Mouse (Mus musculus) lung, adult 2 months (tissue): ENCODE measurements around the gene Slc4a7. TPM values are rescaled to one million over a fixed set of nuclear protein-coding genes. Genes with fewer than 3 reads are reported as not detected.

Experiments used
- DNase-seq: peaks from one replicate; pipeline ENCODE4 v3.0.0; 2022
- H3K4me1 ChIP-seq: fragments of 200-500 bp; 2 replicates; pipeline ENCODE4 v1.6.1; 2011; ENCODE audit warnings: low read length; ENCODE audit not compliant: control insufficient read depth, insufficient read depth
- H3K4me3 ChIP-seq: fragments of 200-500 bp; replicated peaks from 2 replicates; pipeline ENCODE3; 2011; ENCODE audit warnings: low read depth, mild to moderate bottlenecking, control low read depth, low read length; ENCODE audit errors: extremely low read depth
- CTCF ChIP-seq: fragments of 200-500 bp; IDR thresholded peaks from 2 replicates; pipeline ENCODE4 v1.5.1; 2011; ENCODE audit warnings: mild to moderate bottlenecking, low read length, control low read depth; ENCODE audit not compliant: insufficient read depth
- POLR2A ChIP-seq: fragments of 200-500 bp; IDR thresholded peaks from 2 replicates; pipeline ENCODE4 v1.6.1; 2011; ENCODE audit warnings: low read depth, mild to moderate bottlenecking, control low read depth, low read length, borderline replicate concordance; ENCODE audit errors: extremely low read depth
- WGBS: fragments of 180-500 bp; shearing (Covaris S2); methylation state at CpG from one replicate; pipeline ENCODE4 v1.1.7; 2018; 5-methylcytosine and 5-hydroxymethylcytosine counted together
- polyA plus RNA-seq: library from polyadenylated mRNA; depleted of rRNA; stranded (reverse); fragments of >200 nt; gene quantifications from 2 replicates; pipeline ENCODE4 v1.2.3, GENCODE M21; 2012; rRNA removed

The Slc4a7 gene
- 2.8 and 4.3 TPM in 2 replicates for polyA plus RNA-seq

- WGBS, result 79% methylated on average over 5 of the region's 5 CpGs
- no peak for DNase-seq
- Histone ChIP-seq H3K4me3 (peak within 1 kb of the TSS; percentile 63), H3K4me1 (peaks cover 2% of the 10 kb centered on the region; the same call in 1 of the 2 replicates)
- no peak for TF ChIP-seq POLR2A
- TF ChIP-seq CTCF, result no peak
These were observed at the start of gene Slc4a7 for GRCm38 (mm10) chr14:14701710-14702329. Slc4a7 (plus strand) TSS chr14:14702279.

- H3K4me1 ChIP-seq, result no peaks in the 10 kb centered on the region
- no peak overlapping the region for H3K4me3 ChIP-seq
- DNase-seq, result no peak
- TF ChIP-seq CTCF (no peak), POLR2A (no peak)
- WGBS, result 91% methylated on average over 1 of the region's 1 CpGs
These were observed 31.5 kb upstream of the Slc4a7 start for GRCm38 (mm10) chr14:14670597-14670996.

DNA sequence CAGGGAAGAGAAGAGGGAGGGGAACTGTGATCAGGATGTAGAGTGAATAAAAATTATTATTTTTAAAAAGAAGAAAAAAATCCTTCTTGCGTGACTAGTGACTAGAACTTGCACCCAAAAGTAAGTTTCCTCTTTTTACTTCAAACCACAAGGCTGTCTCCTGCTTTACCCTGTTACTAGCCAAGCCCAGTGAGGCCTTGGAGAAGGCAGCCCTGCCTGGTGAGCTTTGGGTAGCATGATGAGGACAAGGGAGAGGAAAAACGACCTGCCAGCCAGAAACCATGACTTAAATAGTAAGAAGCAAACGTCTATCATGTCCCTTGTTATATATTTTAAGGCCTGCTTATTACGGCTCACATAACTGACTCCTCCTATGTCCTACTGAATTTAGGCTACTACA lies 20.5 kb upstream of the Slc4a7 start:
- H3K4me3 ChIP-seq, result no peak overlapping the region
- peaks cover 3% of the 10 kb centered on the region; the same call in 1 of the 2 replicates for H3K4me1 ChIP-seq
- WGBS, result 63% methylated on average over 4 of the region's 4 CpGs
- TF ChIP-seq CTCF, result no peak
- no peak for TF ChIP-seq POLR2A
- no peak for DNase-seq

GRCm38 (mm10) chr14:14684771-14685170 lies 17.3 kb upstream of the Slc4a7 start:
- DNase-seq, result no peak
- Histone ChIP-seq H3K4me1 (peaks cover 3% of the 10 kb centered on the region; the same call in 1 of the 2 replicates), H3K4me3 (no peak overlapping the region)
- WGBS, result 60% methylated on average over 4 of the region's 4 CpGs
- TF ChIP-seq CTCF, result no peak
- no peak for TF ChIP-seq POLR2A

GRCm38 (mm10) chr14:14686101-14686551 lies 16.0 kb upstream of the Slc4a7 start:
- Histone ChIP-seq H3K4me3 (no peak overlapping the region), H3K4me1 (peaks cover 3% of the 10 kb centered on the region; the same call in 1 of the 2 replicates)
- WGBS, result 25% methylated on average over 7 of the region's 7 CpGs
- DNase-seq, result no peak
- no peak for TF ChIP-seq POLR2A
- no peak for TF ChIP-seq CTCF

- WGBS, result 59% methylated on average over 7 of the region's 7 CpGs
- peaks cover 3% of the 10 kb centered on the region; the same call in 1 of the 2 replicates for H3K4me1 ChIP-seq
- H3K4me3 ChIP-seq, result no peak overlapping the region
- no peak for TF ChIP-seq POLR2A
- TF ChIP-seq CTCF, result no peak
- DNase-seq, result no peak
These were observed 14.7 kb upstream of the Slc4a7 start for GRCm38 (mm10) chr14:14687258-14687890.

DNA sequence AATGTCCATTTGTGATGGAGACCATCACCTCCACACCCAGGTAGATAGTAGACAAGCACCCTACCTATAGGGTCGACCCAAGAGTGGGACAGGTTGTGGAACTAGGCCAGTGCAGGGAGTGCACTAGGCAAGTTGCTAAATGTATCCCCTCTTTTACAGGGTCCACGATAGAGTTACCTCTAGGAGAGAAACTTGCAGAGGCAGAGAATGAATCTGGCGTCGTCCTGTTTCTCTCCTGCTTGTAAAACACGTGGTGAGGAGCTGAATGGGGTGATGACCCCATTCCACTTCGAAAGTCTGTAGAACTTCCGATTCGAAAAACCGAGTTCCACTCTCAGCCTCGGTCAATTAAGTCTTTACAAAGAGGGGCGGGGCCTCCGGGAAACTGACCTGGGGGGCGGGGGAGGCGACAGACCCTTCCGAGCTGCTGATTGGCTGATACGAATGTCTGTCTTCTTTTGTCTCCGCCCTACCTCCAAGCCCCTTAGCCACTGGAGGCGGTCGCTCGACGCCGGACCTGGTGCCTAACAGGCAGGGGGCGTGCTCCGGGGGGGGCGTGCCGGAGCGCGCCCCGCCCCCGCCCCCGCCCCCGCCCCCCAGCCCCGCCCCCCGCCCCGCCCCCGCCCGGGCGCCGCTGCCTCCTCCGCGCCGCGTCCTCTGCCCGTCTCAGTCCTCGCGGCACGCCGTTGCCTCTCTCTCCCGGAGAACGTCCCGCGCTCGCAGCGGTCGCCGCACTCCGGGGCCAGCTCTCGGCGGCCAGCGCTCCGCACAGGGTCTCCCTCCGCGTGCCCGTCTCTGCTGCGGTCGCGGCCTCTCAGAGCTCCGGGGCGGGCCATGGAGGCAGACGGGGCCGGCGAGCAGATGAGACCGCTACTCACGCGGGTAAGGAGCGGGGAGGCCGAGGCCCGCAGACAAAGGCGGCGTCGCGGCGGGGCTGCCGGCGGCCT lies 593 bp downstream of the Slc4a7 start:
- peak; percentile 83 for DNase-seq
- Histone ChIP-seq H3K4me1 (peaks cover 2% of the 10 kb centered on the region; the same call in 1 of the 2 replicates), H3K4me3 (peak overlapping the region; percentile 63)
- TF ChIP-seq POLR2A (peak; percentile 86; the same call in 1 of the 2 replicates), CTCF (no peak)
- WGBS, result under 1% methylated on average over 75 of the region's 85 CpGs

- TF ChIP-seq POLR2A (no peak), CTCF (no peak)
These were observed 1.3 kb downstream of the Slc4a7 start for GRCm38 (mm10) chr14:14703346-14703871.

GRCm38 (mm10) chr14:14704651-14705050 lies 2.6 kb downstream of the Slc4a7 start:
- H3K4me3 ChIP-seq, result no peak overlapping the region
- no peak for DNase-seq
- 83% methylated on average over 2 of the region's 2 CpGs for WGBS
- TF ChIP-seq POLR2A (no peak), CTCF (no peak)
- H3K4me1 ChIP-seq, result peaks cover 2% of the 10 kb centered on the region; the same call in 1 of the 2 replicates

More at GRCm38 (mm10) chr14:14703346-14703871, 1.3 kb downstream of the Slc4a7 start:
- Histone ChIP-seq H3K4me3 (peak overlapping the region; percentile 63), H3K4me1 (peaks cover 2% of the 10 kb centered on the region; the same call in 1 of the 2 replicates)
- peak; percentile 58 for DNase-seq
- WGBS, result under 1% methylated on average over 59 of the region's 60 CpGs
